Mouse (Mus musculus) layer of hippocampus, postnatal 10 days (tissue): ENCODE results near the gene Klk12. TPM values are rescaled to one million over a fixed set of nuclear protein-coding genes. Genes with fewer than 3 reads are reported as not detected.

Experiments
- DNase-seq, 2 experiments: peaks; one replicate each; pipeline ENCODE4 v3.0.0; 2021; ENCODE audit warnings: low spot score in 2 of 2
- total RNA-seq, 2 experiments: library from RNA; stranded (reverse); gene quantifications; 2 replicates each; pipeline ENCODE4 v1.2.3; 2021

Gene Klk12
- total RNA-seq, 2 experiments from 2014 or later = not detected

DNA sequence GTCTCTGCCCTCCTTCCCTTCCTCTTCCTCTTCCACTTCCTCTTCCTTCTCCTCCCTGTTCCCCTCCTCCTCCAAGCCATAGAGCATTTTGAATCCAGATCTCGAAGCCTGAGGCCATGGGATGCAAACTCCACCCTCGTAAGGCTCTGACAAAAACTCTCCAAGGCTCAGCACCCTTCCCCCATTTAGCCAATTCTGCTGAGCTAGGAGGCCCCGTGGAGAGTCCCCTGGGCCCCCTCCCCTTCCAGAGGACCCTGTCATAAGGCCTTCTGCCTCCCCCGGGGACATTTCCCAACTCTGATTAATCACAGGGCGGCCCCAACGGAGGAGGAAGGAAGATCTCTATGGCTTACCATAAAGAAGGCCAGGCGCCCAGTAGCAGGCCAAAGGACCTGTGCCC lies 22.9 kb downstream of the Klk12 start, which contains the start of gene Klk9:
Gene Klk9, plus strand, starts transcription at position 301 of the 400 bp plus-strand sequence.
- DNase-seq = no peak

DNA sequence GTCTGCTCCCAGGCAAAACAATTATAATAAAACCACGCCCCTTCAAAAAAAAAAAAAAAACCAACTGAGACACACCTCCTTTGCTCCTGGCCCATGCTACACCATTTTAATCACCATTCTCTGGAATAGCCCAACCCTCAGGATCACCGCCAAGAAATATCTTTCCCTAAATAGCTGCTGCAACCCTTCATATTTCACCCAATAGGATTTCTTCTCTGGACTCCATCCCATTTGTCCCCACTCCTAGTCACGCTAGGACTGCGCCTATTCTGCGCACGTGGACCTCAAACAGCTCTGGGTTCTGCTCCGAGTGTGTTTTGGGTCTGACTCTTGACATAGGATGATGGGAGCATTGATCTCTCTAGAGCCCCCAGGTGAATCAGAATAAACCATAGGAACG lies 27.7 kb downstream of the Klk12 start:
- DNase-seq = no peak

DNA sequence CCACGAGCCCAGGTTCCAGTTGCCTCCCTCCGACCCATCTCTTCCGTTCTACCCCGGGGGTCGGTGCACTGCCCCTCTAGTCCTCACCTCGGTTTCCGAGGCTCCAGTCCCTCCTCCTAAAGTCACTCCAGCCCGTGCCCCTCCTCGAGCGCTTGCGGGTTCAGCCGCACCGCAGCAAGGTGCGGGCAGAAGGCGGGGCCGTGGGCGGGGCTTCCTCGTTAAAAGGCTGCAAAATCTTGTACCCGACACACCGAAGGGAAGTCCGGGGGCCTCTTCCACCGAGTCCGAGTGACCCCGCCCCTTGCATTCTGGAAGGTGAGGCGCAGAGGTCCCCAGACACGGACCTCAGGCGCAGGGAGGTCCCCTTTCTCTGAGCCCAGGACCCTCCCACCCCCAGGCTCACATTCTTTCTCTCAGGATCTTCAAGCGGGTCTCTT lies 28.7 kb downstream of the Klk12 start, which contains the start of gene Klk8:
Gene Klk8, plus strand, starts transcription at position 245 of the 437 bp plus-strand sequence.
- no peak for DNase-seq

DNA sequence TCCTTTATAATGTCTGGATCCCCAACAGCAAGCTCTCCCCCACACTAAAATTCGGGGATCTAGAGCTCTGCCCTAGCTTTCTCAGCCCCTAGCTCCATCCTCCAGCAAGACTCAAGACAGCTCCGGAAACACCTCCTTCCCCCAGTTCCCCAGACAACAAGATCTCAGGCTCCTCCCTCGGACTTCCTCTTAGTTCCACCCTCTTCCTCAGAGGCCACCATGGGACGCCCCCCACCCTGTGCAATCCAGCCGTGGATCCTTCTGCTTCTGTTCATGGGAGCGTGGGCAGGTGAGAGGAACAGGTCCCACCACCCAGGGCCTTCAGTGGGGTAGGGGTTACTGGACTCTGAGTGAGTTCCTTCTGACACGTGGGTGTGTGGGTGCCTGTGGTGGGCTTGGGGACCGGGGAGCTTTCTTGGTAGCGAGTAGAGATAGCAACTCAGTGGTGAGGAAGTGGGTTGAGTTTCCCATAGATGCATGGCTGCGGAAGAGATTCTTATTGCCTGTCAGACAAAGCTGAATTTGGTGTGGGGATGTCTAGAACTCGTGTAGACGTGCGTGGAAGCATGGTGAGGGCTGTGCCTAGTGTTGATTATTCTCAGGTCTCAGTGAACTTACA lies 29.3 kb downstream of the Klk12 start:
- DNase-seq = no peak

DNA sequence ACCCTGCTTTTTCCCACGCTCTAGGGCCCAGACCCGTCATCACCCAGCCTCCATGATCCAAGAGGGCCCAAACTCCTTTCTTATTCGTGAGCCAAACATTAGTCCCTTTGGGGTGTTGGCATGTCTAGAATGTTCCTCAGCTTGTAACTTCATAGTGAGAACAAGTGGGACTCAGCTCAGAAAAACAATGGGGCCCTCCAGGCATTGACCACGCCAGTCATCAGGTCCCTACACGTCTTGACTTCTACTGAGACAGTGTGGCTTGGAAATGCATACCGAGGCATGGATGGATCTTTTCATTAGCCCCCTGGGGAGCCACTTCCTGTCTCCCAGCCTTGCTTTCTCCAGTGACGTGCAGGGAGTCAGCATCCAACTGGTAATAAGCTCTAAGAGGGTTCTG lies 31.2 kb downstream of the Klk12 start:
- no peak for DNase-seq

DNA sequence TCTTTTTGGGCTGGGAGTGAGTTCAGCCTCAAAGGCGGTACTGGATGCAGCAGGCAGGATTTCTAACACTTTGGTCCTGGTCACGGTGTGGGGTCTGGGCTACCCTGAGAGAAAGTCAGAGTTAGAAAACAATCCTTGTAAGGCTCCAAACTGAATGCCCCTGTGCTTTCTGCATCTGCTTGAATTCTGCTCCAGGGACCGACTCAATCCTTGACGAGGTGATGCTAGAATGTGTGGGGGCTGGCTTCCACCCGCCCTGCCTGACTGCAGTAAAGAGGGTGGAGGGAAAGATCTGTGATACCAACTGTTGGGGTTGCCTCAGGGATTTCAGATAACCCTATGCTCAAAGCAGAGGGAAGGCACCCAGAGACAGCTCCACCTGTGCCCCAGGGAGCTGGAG lies 42.3 kb downstream of the Klk12 start, which contains the start of gene Klk7:
Gene Klk7, plus strand, starts transcription at position 301 of the 400 bp plus-strand sequence.
- no peak for DNase-seq

DNA sequence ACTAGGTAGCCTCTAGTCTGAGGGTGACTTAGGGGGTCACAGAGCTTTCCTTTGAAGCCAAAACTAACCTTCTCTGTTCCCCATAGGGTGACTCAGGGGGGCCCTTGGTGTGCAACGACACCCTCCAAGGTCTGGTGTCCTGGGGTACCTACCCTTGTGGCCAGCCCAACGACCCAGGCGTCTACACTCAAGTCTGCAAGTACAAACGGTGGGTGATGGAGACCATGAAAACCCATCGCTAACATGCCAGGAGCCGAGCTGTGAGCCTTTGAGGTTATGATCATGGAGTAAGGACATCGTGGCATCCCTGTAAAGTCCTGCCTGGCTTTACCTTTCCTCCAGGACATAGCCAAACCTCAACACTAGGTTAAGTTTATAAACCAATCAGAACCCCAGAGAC lies 46.5 kb downstream of the Klk12 start:
- DNase-seq = no peak

DNA sequence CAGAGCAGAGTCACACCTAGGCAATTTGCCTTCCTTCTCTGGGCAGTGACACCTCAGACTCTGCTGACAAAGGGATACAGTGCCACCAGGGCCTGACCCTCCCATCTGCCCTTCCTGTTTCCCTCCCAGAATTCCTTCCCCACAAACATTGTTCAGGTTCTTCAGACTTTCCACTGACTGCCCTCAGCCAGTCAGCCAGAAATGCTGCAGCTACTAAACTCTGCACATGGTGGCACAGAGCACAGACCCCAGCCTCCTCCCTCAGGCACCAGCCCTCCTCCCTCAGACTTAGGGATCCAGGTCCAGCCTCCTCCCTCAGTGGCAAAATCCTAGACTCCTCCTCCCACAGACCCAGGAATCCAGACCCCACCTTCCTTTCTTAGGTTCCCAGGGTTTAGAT lies 48.0 kb downstream of the Klk12 start:
- no peak for DNase-seq

DNA sequence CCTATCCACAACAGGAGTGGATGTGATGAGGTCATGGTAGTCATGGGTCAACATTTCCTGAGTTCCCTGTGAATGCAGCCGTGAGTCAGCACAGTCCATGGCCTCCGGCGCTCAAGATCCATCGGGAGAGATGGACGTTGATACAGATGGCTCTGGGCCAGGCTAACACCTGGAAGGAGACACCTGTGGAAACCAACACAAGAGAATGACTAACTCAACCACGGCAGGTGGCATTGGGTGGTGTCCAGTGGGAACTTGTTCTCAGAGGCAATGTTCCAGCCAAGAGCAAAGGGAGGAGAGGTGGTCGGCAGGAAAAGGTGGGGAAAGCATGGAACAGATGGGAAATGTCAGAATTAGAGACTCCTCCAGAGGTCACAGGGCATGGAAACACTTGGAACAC lies 52.9 kb downstream of the Klk12 start:
- DNase-seq = no peak

Other genes with a start within 250 kb of the Klk12 start
- gene Cd33, start 224.5 kb upstream of the Klk12 start, total RNA-seq = 1 to 10 TPM; 5.5 to 8.4 TPM
- gene Zfp658, start 206.6 kb upstream of the Klk12 start, total RNA-seq = 1 to 10 TPM; 6.4 to 6.5 TPM
- 10 to 100 TPM; 19.9 to 25.9 TPM for gene Zfp719, start 189.3 kb upstream of the Klk12 start, total RNA-seq
- under 1 TPM in 1 of 2 experiments, not detected in 1; 0.36 TPM for gene Zfp819, start 161.7 kb upstream of the Klk12 start, total RNA-seq
- gene Ceacam18, start 134.2 kb upstream of the Klk12 start, total RNA-seq = under 1 TPM in 1 of 2 experiments, not detected in 1; 0.16 TPM
- gene Siglece, start 108.7 kb upstream of the Klk12 start, total RNA-seq = 1 to 10 TPM in 1 of 2 experiments, under 1 TPM in 1; 0.71 to 1.0 TPM
- 10 to 100 TPM; 15.0 to 15.2 TPM for gene Ctu1, start 96.9 kb upstream of the Klk12 start, total RNA-seq
- gene Klk14, start 78.5 kb upstream of the Klk12 start, total RNA-seq = under 1 TPM in 1 of 2 experiments, not detected in 1; 0.27 TPM
- not detected for gene Klk13, start 56.3 kb upstream of the Klk12 start, total RNA-seq
- not detected for gene Klk11, start 5.7 kb downstream of the Klk12 start, total RNA-seq
- under 1 TPM; 0.31 to 0.43 TPM for gene Klk10, start 12.1 kb downstream of the Klk12 start, total RNA-seq
- not detected for gene Klk9, start 23.0 kb downstream of the Klk12 start, total RNA-seq
- gene Klk8, start 28.7 kb downstream of the Klk12 start, total RNA-seq = 10 to 100 TPM; 23.5 to 25.0 TPM
- under 1 TPM; 0.29 to 0.62 TPM for gene Klk7, start 42.4 kb downstream of the Klk12 start, total RNA-seq
- not detected for gene Klk6, start 55.6 kb downstream of the Klk12 start, total RNA-seq
- gene Klk5, start 73.1 kb downstream of the Klk12 start, total RNA-seq = not detected
- gene Klk4, start 112.3 kb downstream of the Klk12 start, total RNA-seq = not detected
- gene Klk15, start 164.8 kb downstream of the Klk12 start, total RNA-seq = not detected
- gene Klk1b8, start 181.8 kb downstream of the Klk12 start, total RNA-seq = not detected
- not detected for gene Klk1b1, start 197.9 kb downstream of the Klk12 start, total RNA-seq
- not detected for gene Klk1b9, start 207.2 kb downstream of the Klk12 start, total RNA-seq
- gene Klk1b11, start 227.0 kb downstream of the Klk12 start, total RNA-seq = not detected
- not detected for gene Klk1b26, start 243.3 kb downstream of the Klk12 start, total RNA-seq